Mouse (Mus musculus) frontal cortex, adult (tissue): ENCODE data around the gene Sh3bp5.
A peak's percentile ranks its signal among the peaks of the same experiment; 100 is the strongest.
"Not testable (repeated sequence)": the region's sequence is repeated elsewhere in the genome, so short reads cannot be mapped to it uniquely, and the experiment has no call there.

Source experiments
- ATAC-seq: cut with Nextera tagmentation; 2 replicates; pipeline ENCODE4 v1.9.2; 2017; ENCODE audit warnings: mild to moderate bottlenecking, moderate library complexity, mixed read lengths; ENCODE audit not compliant: low TSS enrichment

The Sh3bp5 gene

DNA sequence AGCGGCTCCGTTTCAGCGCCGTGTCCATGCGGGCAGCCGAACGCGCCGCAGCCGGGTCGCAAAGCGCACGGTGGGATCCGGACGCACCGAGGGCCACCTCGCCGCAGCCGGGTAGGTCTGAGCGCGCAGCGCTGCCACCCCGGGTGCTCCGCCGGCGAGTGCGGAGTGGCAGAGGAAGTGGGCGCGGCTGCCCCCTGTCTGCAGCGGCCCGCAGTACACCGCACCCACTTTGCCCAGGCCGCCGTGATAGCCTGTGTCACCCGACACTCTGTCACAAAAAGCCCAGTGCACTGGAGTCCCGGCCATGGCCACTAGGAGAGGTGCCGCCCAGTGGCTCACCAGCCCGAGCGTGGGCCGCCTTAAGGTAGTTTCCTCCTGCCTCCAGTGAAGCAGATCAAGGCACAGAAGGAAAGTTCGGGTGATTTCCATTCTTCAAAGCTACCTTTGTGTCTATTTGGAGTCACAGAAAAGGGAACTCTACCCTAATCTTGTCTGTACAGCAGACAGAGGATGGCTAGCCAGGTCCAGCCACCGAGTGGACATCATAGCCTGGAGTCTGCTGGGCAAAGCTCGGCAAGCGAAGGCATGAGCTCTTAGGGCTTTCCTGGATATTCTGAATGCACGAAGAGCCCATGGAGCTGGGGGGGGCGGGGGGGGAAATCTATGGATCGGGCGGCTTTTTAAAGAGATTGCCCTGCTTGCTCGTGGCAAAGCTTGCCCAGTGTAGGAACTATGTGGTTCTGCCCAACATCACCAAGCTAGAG lies at the start of gene Sh3bp5:
Sh3bp5 (minus strand) TSS at position 149 of the 764 bp plus-strand sequence.
- ATAC-seq = peak; percentile 83

DNA sequence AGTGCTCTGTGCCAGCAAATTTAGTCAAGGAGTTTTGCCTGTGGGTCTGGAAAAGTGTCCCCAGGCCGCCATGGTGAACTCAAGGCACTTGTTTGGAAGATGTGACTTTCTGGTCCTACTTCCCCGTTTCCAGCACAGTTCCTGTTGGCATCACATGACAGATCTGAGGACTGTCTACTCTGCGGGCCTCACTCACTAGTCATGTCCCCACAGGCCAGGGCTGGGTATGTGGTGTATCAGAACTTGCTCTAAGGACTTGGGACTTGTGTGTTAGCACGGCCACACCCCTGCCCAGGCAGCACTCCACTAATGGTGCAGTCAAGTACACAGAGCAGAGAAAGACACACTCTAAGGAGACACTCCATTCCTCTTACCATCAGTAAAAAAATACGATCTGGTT lies 46.5 kb upstream of the Sh3bp5 start:
- no peak for ATAC-seq

DNA sequence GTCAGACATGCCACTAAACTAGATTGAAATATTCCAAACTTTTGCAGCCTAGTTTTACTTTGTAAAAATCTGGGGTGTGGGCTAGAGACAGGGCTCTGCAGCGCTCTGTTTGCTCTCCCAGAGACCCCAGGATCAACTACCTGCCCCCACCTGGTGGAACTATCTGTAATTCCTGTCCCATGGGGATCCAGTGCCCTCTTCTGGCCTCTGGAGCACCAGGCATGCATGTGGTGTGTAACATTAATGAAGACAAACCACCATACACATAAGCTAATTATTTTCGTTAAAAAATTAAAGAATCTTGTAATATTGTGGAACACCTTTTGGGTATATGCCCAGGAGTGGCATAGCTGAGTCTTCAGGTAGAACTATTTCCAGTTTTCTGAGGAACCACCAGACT lies 37.4 kb upstream of the Sh3bp5 start:
- ATAC-seq = no peak

DNA sequence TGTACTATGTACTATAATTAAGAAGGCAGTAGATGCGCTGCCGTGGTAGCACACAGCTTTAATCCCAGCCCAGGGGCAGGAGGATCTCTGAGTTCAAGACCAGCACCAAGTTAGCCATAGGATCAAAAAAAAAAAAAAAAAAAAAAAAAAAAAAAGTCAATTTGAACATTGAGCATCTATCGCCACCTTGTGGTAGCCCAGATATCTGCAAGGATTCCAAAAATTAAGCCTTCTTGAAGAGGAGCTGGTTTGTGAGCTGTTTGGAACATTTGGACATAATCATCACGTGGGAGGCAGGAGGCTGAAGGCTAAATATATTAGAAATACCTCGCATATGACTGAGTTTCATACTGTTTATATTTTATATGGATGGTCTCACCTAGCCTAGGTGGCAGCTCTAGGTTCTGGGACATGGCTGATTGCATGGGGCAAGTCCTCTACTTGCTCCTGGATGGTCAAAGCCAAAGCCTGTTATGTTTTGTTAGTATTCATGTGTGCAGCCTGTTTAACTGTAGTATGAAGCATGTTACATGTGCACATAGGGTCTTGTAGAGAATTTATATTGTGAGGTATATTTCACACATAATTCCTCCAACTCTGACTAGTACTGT lies 36.7 kb upstream of the Sh3bp5 start:
- ATAC-seq = no peak; the same call in 1 of the 2 replicates

DNA sequence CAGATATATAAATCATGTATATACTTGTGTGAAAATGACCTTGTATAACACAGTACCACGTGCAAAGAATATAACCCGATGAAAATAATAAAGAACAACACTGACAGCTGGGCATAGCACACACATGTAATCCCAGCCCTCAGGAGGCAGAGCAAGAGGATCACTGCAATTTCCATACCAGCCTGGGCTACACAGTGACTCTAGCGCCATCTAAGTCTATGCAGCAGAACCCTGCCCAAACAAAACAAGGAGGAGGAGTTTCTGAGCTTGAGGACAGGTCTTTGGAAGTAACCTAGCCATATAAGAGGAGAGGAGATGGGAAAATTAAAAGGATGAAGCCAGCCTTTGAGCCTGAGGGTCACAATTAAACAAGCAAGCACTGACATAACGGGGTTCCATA lies 33.8 kb upstream of the Sh3bp5 start:
- 0 out of 2 replicates have a peak, but pooled peaks have one; percentile 44 for ATAC-seq

DNA sequence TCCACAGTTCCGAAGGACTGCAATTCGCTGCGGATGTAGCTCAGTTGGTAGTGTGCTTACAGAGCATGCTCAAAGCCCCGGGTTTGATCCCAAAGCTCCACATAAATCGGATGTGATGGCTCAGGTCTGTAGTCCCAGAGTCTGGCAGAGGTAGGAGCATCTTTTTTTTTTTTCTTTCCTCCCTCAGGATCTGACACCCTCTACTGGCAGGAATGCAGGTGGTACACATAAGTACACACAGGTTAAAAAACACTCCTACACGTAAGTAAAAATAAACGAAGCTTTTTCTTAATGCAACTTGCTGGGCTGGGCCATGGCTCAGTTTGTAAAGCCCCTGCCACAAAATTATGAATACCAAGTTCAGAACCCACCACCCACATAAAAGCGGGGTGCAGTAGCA lies 28.3 kb upstream of the Sh3bp5 start:
- no peak for ATAC-seq

DNA sequence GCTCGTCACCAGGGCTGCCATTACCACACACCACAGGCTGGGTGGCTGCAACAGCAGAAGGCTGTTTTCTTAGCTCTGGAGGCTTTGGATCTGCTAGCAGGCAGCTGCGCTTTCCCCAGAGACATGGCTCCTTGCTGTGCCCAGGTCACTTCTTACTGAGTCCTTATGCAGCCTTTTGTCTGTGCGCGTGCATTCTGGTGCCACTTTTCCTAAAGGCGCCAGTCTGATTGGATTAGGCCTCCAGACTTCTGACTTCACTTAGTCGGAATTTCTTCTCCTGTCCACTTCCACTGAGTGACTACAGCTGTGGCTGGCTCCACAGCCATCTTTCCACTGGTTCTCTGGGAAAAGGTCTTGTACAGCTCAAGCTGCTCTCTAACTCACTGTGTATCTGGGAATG lies 27.0 kb upstream of the Sh3bp5 start:
- ATAC-seq = no peak

DNA sequence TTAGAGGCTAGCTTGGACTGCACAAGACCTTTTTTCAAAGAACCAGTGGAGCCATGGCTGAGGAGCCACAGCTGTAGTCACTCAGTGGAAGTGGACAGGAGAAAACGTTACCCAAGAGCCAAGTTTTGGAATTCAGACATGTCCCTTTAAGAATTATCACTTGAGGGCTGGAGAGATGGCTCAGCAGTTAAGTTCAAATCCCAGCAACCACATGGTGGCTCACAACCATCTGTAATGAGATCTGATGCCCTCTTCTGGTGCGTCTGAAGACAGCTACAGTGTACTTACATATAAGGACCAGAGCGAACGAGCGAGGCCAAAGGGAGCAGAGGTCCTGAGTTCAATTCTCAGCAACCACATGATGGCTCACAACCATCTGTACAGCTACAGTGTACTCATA lies 26.3 kb upstream of the Sh3bp5 start:
- not testable (repeated sequence) for ATAC-seq

DNA sequence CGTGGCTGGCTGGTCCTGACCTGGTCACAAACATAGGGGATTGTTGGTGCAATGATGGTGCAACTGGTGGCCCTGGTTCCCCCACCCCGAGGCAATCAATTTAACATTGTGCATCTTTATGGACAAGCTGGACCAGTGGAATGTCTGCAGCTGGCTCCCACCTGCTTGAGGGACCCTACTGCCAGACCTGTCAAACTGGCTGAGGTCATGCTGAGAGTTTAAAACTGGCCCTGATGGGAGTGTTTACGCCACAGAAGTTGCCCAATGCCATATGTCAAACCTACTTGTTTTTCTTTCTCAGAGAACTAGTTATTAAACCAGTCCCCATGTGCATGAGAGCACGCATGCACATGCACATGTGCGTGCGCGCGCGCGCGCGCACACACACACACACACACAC lies 22.1 kb upstream of the Sh3bp5 start:
- no peak for ATAC-seq

DNA sequence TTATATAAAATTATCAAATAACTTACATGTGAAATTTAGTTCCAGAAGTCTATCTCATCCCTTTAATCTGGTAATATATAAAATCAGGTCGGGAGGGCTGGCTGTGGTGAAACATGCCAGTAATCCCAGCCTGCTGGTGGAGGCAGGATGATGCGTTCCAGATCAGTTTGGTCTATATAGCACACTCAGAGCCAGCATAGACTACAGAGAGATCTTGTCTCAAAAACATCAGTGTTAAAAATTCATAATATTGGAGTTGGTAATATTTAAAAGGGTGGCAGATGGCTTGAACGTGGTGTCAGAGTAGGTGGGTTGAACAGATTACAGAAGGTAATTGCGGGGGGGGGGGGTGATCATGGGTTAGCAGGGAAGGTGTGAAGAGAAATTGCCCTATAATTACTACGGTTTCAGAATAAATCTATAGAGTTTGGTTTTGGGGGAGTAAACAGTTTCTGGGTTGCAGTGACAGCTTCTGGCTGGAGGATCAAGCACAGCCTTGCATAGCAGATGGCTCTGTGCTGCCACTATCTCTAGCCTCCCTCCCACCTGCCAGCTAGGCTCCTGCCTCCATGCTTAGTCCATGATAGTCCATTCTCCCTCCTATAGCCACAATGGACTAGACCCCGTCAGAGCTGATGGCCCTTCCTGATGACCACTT lies 20.3 kb upstream of the Sh3bp5 start:
- ATAC-seq = peak; percentile 41; the same call in 1 of the 2 replicates

DNA sequence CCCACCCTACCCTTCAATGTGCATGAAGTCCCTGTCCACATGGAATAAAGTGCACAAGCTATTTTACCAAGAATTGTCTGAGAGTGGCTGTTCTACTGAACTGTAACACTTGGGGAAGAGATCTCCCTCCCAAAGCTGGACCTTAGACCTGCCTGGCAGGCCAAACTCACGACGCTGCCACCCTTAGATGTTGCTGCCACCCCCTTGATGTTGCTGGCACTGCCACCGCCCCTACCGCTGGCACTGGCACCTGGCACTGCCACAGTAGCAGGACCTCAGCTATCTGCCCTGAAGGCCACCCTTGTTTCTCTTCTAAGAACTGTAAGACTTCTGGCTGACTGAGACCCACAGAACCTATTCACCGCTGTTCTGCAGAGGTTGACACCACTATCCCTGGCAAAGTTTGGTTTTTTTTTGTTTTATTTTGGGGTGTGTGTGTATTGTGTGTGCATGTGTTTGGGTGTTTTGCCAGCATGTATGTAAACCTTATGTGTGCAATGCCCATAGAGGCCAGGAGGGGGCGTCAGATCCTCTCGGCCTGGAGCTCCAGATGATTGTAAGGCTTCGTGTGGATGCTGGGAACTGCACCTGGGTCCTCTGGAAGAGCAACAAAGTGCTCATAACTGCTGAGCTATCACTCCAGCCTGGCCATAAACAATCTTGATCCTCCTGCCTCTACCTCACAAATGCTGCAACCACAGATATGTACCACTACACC lies 19.1 kb upstream of the Sh3bp5 start:
- no peak for ATAC-seq

DNA sequence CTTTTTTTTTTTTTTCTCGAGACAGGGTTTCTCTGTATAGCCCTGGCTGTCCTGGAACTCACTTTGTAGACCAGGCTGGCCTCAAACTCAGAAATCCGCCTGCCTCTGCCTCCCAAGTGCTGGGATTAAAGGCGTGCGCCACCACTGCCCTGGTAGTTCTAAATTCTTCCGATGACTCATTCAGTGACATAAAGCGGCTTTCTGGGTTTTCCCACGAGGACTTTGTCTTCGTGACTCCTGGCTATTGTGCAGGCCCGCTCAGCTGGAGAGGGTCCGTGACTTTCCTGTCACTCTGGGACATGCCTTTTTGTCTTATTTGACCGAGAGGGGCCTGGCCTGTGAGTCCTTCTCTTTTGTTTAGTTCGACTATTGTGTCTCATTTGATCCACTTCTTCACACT lies 18.1 kb upstream of the Sh3bp5 start:
- ATAC-seq = not testable (repeated sequence)

DNA sequence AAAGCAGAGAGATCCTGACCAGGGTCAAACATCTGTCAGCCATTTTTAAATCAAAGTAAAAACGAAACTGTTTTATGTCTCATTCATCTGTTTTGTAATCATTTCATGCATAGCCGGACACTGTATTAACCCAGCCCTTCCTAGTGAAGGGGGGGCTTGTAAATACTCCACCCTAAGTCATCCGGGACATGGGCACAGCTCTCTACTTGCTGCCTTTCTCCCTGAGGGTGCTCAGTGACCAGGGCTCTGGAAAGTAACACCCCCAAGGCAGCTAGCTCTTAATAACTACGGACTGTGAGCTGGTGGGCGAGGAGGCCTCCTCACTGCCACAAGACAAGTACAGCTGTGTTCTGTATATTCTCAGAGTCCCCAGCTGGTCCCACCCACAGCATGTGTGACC lies 13.1 kb upstream of the Sh3bp5 start:
- ATAC-seq = no peak

DNA sequence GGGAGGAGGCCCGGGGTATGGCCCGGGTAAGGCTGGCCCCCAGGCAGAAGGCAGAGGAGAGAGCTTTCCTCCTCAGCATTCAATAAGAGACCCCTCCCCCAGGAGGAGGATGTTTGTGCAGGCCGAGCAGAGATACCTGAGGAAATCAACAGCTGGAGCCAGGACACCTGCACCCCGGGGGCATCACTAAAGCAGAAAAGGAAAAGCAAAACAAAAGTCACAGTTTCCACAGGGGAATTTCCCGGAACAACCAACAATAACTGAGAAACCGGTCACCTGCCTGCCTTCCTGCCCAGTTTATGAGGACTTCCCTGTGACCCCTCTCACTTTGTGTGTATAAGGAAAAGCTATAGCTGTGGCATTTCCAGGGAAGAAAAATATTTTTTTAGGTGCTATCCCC lies 7.7 kb upstream of the Sh3bp5 start:
- ATAC-seq = no peak

DNA sequence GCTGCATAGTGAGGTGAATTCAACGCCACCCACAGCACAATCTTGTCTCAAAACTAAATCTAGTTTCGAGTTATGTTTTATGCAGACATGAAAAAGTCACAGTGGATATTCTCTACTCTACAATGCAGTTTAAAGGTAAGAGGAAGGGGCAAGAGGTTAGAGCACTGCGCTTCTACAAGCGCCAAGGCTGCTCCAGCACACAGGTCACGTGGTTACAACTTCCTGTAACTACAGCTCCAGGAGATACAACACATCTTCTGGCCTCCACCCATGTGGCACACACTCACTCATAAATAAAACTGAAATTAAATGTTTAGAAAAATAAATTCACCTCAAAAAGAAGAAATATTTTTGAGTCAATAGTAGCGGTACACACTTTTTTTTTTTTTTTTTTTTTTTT lies 4.8 kb upstream of the Sh3bp5 start:
- ATAC-seq = no peak

DNA sequence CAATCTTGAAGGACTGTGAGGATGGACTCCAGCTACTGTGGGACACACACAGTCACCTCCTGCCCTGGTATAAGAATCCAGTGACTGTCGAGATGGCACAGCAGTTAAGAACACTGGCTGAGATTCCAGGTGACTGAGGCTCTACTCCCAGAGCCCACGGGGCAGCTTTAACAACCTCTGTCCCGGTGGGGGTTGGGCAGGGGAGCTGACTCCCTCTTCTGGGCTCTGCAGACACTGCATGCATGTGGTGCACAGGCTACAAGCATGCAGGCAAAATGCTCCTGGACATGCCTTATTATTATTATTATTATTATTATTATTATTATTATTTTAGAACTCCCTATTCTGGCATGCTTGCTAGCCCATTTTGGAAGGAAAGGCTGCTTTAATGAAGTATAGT lies 4.4 kb upstream of the Sh3bp5 start:
- ATAC-seq = no peak

DNA sequence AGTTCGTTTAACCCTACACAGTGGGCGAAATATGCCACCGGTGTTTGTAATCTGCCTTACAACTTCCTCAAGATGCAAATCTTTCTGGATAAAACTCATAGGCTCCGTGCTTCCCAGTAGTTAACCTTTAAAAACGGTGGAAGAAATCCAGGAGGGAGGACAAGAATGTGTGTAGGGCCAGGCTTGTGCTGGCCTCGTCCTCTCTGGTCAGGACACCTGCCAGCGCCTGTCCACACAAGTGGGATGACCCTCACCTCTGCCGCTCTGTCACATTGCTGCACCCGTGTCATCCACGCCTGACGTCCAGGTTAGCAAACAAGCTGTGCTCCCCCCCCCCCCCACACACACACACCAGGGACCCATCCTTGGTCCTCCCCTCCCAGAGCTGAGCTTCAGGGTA lies 3.4 kb upstream of the Sh3bp5 start:
- ATAC-seq = no peak

DNA sequence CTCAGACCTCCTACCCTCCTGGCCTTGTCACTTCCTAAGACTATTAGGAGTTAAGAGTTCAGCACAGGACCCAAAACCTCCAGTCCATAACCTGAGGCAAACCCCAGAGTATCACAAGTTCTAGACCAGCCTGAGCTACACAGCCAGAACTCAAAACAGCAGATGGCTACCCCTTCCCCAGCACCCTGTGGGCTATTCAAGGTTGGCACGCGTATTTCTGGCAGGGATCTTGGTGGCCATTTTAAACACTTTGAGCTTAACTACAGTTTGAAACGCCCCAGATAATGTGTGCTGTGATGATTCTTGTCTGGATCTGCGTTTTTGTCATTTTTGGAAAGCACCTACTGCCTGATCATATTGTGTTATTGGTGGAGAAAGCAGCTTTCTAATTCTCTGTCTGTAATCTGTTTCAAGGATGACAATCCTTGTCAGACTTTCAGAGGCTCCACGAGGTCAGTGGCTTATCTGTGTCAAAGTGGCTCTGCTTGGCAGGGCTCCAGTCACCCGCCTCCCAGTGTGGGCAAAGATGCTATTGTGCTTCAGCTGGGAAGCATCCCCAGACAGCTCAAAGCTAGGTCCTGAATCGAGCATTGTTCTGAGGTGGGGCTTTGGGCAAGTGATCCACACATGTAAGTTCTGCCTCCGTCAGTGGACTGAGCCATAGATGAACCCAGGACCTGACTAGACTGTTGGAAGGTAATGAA lies 2.1 kb upstream of the Sh3bp5 start:
- no peak for ATAC-seq

DNA sequence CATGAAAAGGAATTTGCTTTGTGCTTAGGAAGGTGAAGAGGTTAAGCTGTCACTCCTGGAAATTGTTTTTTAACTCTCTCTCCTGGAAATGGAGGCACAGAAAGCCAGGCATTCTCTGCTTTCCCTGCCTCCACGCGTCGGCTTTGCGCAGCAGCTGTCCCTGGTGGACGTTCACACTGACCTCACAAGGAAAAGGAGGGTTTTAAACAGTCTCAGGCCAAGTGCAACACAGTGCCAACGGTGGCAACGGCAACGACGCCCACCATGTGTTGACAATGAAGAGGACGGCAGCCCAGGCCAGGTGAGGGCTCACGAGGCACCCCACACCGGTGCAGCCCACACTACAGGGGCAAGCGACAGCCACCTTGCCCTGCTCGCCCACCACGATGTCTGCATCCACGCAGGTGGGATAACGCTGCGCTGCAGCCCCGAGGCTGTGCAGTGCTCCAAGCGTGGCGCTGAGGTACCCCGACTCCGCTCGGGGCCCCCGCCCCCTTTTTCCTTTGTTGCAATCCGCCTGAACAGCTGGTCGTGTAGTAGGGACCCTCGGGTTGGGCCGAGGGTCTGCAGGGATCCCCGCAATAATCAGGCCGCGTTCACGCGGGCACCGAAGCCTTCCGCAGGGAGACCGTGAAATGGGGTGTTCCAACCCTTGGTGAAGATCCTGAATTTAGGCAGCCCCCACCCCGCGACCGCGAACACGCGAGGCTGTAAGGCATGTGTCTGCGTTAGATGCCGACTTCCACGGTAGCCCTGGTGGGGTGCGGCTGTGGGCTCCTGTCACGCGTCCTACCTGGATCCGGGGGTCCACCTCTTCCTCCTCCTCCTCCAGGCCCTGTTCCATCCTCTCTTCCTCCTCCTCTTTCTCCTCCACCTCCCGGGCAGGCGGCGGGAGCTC lies 611 bp downstream of the Sh3bp5 start:
- ATAC-seq = peak; percentile 31

DNA sequence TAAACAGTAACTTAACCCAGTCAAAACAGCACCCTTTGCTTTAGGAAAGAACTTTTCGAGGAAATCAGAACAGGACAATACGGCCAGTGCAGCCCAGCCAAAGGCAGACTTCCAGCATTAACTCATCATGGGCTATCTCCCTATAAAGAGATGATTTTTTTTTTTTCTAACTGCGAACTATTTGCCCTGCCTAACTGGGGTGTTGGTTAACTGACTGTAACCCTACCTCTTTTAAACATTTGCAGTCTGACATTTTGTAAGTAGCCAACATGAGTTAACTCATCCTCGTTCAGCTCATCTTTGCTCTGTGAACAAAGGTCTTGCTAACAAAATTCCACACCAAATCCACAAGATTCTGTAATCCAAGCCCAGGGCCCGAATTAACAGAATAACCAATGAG lies 1.5 kb downstream of the Sh3bp5 start:
- no peak for ATAC-seq

DNA sequence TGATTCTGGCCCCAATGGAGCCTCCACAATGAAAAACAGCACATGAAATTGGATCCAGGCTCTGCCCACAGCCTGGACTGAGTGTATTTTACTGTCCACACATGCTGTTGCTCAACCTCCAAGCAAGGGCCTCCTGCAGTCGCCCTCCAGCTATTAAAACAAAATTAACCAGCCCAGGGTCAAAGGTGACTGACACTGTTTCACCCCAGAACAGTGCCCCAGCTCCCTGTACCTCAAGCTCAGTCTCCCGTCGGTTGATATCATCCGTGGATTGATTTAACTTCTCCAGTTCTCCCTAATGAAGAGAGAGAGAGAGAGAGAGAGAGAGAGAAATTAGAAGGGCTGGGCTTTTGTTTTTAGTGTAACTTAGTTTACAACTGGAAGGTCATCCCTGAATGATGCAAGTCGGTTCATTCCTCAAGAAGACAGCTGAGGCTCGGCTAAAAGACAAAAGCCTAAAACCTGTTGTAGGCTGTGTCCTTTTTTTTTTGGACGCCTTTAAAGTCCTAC lies 2.0 kb downstream of the Sh3bp5 start:
- ATAC-seq = no peak
